Mouse (Mus musculus): ENCODE results near the gene Rapgefl1.

Gene Rapgefl1

GRCm38 (mm10) chr11:98816706-98817239 is 19.8 kb upstream of the Rapgefl1 start:
- DNase-seq (ENCODE audit: low read depth, low spot score), result no peak

- DNase-seq (ENCODE audit: low read depth, low spot score), result no peak
Measured at GRCm38 (mm10) chr11:98820968-98821367, 15.6 kb upstream of the Rapgefl1 start.

GRCm38 (mm10) chr11:98826071-98826470 is 10.5 kb upstream of the Rapgefl1 start:
- DNase-seq (ENCODE audit: low read depth, low spot score), result peak; percentile 27

GRCm38 (mm10) chr11:98827877-98828276 is 8.7 kb upstream of the Rapgefl1 start:
- no peak for DNase-seq (ENCODE audit: low read depth, low spot score)

- DNase-seq (ENCODE audit: low read depth, low spot score), result no peak
Measured at GRCm38 (mm10) chr11:98829091-98829775, 7.4 kb upstream of the Rapgefl1 start.

GRCm38 (mm10) chr11:98829875-98830274 is 6.7 kb upstream of the Rapgefl1 start:
- no peak for DNase-seq (ENCODE audit: low read depth, low spot score)

GRCm38 (mm10) chr11:98835296-98835695 is 1.3 kb upstream of the Rapgefl1 start:
- DNase-seq (ENCODE audit: low read depth, low spot score), result no peak

- no peak for DNase-seq (ENCODE audit: low read depth, low spot score)
Measured at GRCm38 (mm10) chr11:98835725-98836124, 860 bp upstream of the Rapgefl1 start.

- DNase-seq (ENCODE audit: low read depth, low spot score), result no peak
Measured at GRCm38 (mm10) chr11:98836128-98836527, 457 bp upstream of the Rapgefl1 start.

- DNase-seq (ENCODE audit: low read depth, low spot score), result no peak
Measured at GRCm38 (mm10) chr11:98837231-98837704, 683 bp downstream of the Rapgefl1 start.

GRCm38 (mm10) chr11:98837917-98838316 is 1.3 kb downstream of the Rapgefl1 start:
- no peak for DNase-seq (ENCODE audit: low read depth, low spot score)

- DNase-seq (ENCODE audit: low read depth, low spot score), result no peak
Measured at GRCm38 (mm10) chr11:98838512-98838911, 1.9 kb downstream of the Rapgefl1 start.

- DNase-seq (ENCODE audit: low read depth, low spot score), result no peak
Measured at GRCm38 (mm10) chr11:98839402-98839801, 2.8 kb downstream of the Rapgefl1 start.

- DNase-seq (ENCODE audit: low read depth, low spot score), result no peak
Measured at GRCm38 (mm10) chr11:98839897-98840296, 3.3 kb downstream of the Rapgefl1 start.

GRCm38 (mm10) chr11:98846016-98846415 is 9.4 kb downstream of the Rapgefl1 start:
- no peak for DNase-seq (ENCODE audit: low read depth, low spot score)

GRCm38 (mm10) chr11:98846865-98847604 is 10.4 kb downstream of the Rapgefl1 start:
- no peak for DNase-seq (ENCODE audit: low read depth, low spot score)

GRCm38 (mm10) chr11:98849196-98849894 is 12.8 kb downstream of the Rapgefl1 start:
- no peak for DNase-seq (ENCODE audit: low read depth, low spot score)

- no peak for DNase-seq (ENCODE audit: low read depth, low spot score)
Measured at GRCm38 (mm10) chr11:98850100-98851093, 13.8 kb downstream of the Rapgefl1 start.

- DNase-seq (ENCODE audit: low read depth, low spot score), result no peak
Measured at GRCm38 (mm10) chr11:98854116-98854515, 17.5 kb downstream of the Rapgefl1 start.

- DNase-seq (ENCODE audit: low read depth, low spot score), result no peak
Measured at GRCm38 (mm10) chr11:98854659-98855058, 18.1 kb downstream of the Rapgefl1 start.
